Mouse (Mus musculus): ENCODE measurements around the gene Fbxl7.

- TF ChIP-seq CTCF (IDR thresholded peaks at IDR 0.05; ENCODE audit: low read depth) (no peak), EP300 (IDR thresholded peaks at IDR 0.05; ENCODE audit: low read depth) (0 out of 2 replicates have a peak, but pooled peaks have one; percentile 22)
These were observed 116.3 kb downstream of the Fbxl7 start for GRCm38 (mm10) chr15:26779129-26779528.

Data from liver, postnatal 0 days (tissue).